Mouse (Mus musculus) spleen, adult 2 months (tissue): ENCODE measurements around the gene Stab2. TPM values are rescaled to one million over a fixed set of nuclear protein-coding genes. Genes with fewer than 3 reads are reported as not detected.
A peak's percentile ranks its signal among the peaks of the same experiment; 100 is the strongest.

Experiments used
- DNase-seq, 2 experiments: peaks; one replicate each; pipeline versions ENCODE4 v3.0.0 to v3.0.0-alpha.2; 2012 to 2021; ENCODE audit warnings: low spot score in 2 of 2, low read depth in 1 of 2
- H3K27ac ChIP-seq: fragments of 200-500 bp; 2 replicates; pipeline ENCODE4 v1.5.1; 2012; ENCODE audit warnings: low read length, inconsistent platforms; ENCODE audit not compliant: insufficient read depth
- H3K27me3 ChIP-seq: fragments of 200-500 bp; 2 replicates; pipeline ENCODE4 v1.6.1; 2012; ENCODE audit warnings: mild to moderate bottlenecking, moderate library complexity, low read length, inconsistent platforms; ENCODE audit not compliant: control insufficient read depth, insufficient read depth
- H3K36me3 ChIP-seq: fragments of 200-500 bp; 2 replicates; pipeline ENCODE4 v1.6.1; 2012; ENCODE audit warnings: mild to moderate bottlenecking, low read length, inconsistent platforms; ENCODE audit not compliant: control insufficient read depth, insufficient read depth
- H3K4me1 ChIP-seq: fragments of 200-500 bp; 2 replicates; pipeline ENCODE4 v1.6.1; 2011; ENCODE audit warnings: inconsistent platforms; ENCODE audit not compliant: control insufficient read depth, insufficient read depth, insufficient read length
- H3K4me3 ChIP-seq: fragments of 200-500 bp; 2 replicates; pipeline ENCODE4 v1.5.1; 2011; ENCODE audit warnings: mild to moderate bottlenecking, inconsistent platforms; ENCODE audit not compliant: insufficient read depth, insufficient read length; ENCODE audit errors: extremely low read depth
- CTCF ChIP-seq: fragments of 200-500 bp; IDR thresholded peaks from 2 replicates; pipeline ENCODE4 v1.5.1; 2011; ENCODE audit warnings: mild to moderate bottlenecking, inconsistent platforms; ENCODE audit not compliant: insufficient read depth, insufficient read length, insufficient replicate concordance; ENCODE audit errors: extremely low read depth
- POLR2A ChIP-seq: fragments of 200-500 bp; IDR thresholded peaks from 2 replicates; pipeline ENCODE4 v1.6.1; 2011; ENCODE audit warnings: low read depth, low read length, inconsistent platforms
- WGBS: fragments of 180-500 bp; shearing (Covaris S2); methylation state at CpG from one replicate; pipeline ENCODE4 v1.1.7; 2018; 5-methylcytosine and 5-hydroxymethylcytosine counted together
- polyA plus RNA-seq: library from polyadenylated mRNA; depleted of rRNA; stranded (reverse); fragments of >200 nt; gene quantifications from 2 replicates; pipeline ENCODE4 v1.2.3, GENCODE M21; 2012

Stab2 gene
- polyA plus RNA-seq, 1 experiment: 71.8 TPM

GRCm38 (mm10) chr10:86992238-86992976, 15.4 kb downstream of the Stab2 start:
- no peaks in the 10 kb centered on the region for H3K27me3 ChIP-seq
- H3K4me3 ChIP-seq: no peak overlapping the region
- TF ChIP-seq CTCF (no peak), POLR2A (no peak)
- H3K27ac ChIP-seq: no peak overlapping the region
- DNase-seq: no peak
- 82% methylated on average over 14 of the region's 14 CpGs for WGBS
- H3K36me3 ChIP-seq: no peaks in the 10 kb centered on the region
- H3K4me1 ChIP-seq: no peaks in the 10 kb centered on the region

GRCm38 (mm10) chr10:86990666-86991065, 17.2 kb downstream of the Stab2 start:
- Histone ChIP-seq H3K27me3 (no peaks in the 10 kb centered on the region), H3K4me1 (no peaks in the 10 kb centered on the region), H3K4me3 (no peak overlapping the region), H3K36me3 (no peaks in the 10 kb centered on the region), H3K27ac (no peak overlapping the region)
- no peak for DNase-seq
- WGBS: 13% methylated on average over 9 of the region's 9 CpGs
- TF ChIP-seq CTCF (no peak), POLR2A (no peak)

- Histone ChIP-seq H3K27ac (no peak overlapping the region), H3K4me3 (no peak overlapping the region), H3K4me1 (no peaks in the 10 kb centered on the region), H3K36me3 (no peaks in the 10 kb centered on the region), H3K27me3 (no peaks in the 10 kb centered on the region)
- DNase-seq: no peak
- TF ChIP-seq CTCF (no peak), POLR2A (no peak)
- 32% methylated on average over 8 of the region's 8 CpGs for WGBS
Measured at GRCm38 (mm10) chr10:86989838-86990237, 18.0 kb downstream of the Stab2 start.

- no peaks in the 10 kb centered on the region for H3K27me3 ChIP-seq
- H3K4me1 ChIP-seq: no peaks in the 10 kb centered on the region
- H3K4me3 ChIP-seq: no peak overlapping the region
- H3K36me3 ChIP-seq: no peaks in the 10 kb centered on the region
- no peak overlapping the region for H3K27ac ChIP-seq
- no peak for TF ChIP-seq CTCF
- TF ChIP-seq POLR2A: no peak
- peak in 1 of 2 experiments; percentile 33 for DNase-seq
- 85% methylated on average over 5 of the region's 5 CpGs for WGBS
Measured at GRCm38 (mm10) chr10:86976001-86976726, 31.7 kb downstream of the Stab2 start.

GRCm38 (mm10) chr10:86973276-86973675, 34.5 kb downstream of the Stab2 start:
- Histone ChIP-seq H3K27ac (no peak overlapping the region), H3K36me3 (no peaks in the 10 kb centered on the region), H3K4me1 (no peaks in the 10 kb centered on the region), H3K4me3 (no peak overlapping the region), H3K27me3 (no peaks in the 10 kb centered on the region)
- WGBS: 76% methylated on average over 5 of the region's 5 CpGs
- TF ChIP-seq POLR2A: no peak
- TF ChIP-seq CTCF: no peak
- DNase-seq: no peak

GRCm38 (mm10) chr10:86972503-86972826, 35.4 kb downstream of the Stab2 start:
- no peak for DNase-seq
- no peak for TF ChIP-seq POLR2A
- TF ChIP-seq CTCF: no peak
- 55% methylated on average over 7 of the region's 7 CpGs for WGBS
- H3K4me1 ChIP-seq: no peaks in the 10 kb centered on the region
- no peaks in the 10 kb centered on the region for H3K36me3 ChIP-seq
- H3K27me3 ChIP-seq: no peaks in the 10 kb centered on the region
- no peak overlapping the region for H3K27ac ChIP-seq
- H3K4me3 ChIP-seq: no peak overlapping the region
